In the genomic region with DNA sequence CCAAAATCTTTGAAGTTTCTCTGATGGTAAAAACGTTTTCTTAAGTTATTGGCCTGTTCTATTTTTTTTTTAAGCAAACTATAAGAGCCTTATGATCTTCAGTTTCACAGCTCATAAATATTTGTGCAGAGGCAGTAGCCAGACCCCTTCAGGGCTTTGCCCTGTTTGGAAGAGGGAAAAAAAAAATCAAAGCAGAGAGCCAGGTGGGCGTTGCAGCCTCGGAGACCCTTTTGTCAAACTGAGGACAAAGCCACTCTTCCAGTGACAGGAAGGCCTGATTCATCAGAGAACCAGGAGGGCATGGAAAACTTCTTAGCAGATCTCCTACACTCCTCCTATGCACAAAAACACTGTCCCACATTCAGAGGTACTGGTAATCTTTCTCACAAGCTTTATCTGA, we compare ENCODE assay signal across 18 mouse cellular contexts.
A peak's percentile ranks its signal among the peaks of the same experiment; 100 is the strongest.
DNase-seq lines count a peak whose midpoint lies in the region; ATAC-seq lines count a peak whose summit lies in the region.
"Had no signal": no experiment of that assay in that cellular context is flagged by ENCODE, and none has a peak within 500 bp of the region (broad histone marks: within the 10 kb centered on the region; RNA-seq: fewer than 3 reads in every experiment).

No protein-coding gene starts in this region.

- peaks cover 71% of the 10 kb centered on the region for H3K27me3 ChIP-seq in midbrain, embryonic 10.5 days (ENCODE audit: low read depth, poor library complexity, severe bottlenecking)
- no peaks in the 10 kb centered on the region for H3K27me3 ChIP-seq in midbrain, embryonic 14.5 days (ENCODE audit: control insufficient read depth, insufficient read depth, low read length)
- H3K27me3 ChIP-seq in embryonic facial prominence, embryonic 15.5 days: no peaks in the 10 kb centered on the region
- H3K27me3 ChIP-seq in limb, embryonic 12.5 days: no peaks in the 10 kb centered on the region

- WGBS in midbrain, embryonic 10.5 days: 6% methylated on average over 3 of the region's 3 CpGs
- 3% methylated on average over 3 of the region's 3 CpGs for WGBS in midbrain, embryonic 14.5 days
- WGBS in embryonic facial prominence, embryonic 15.5 days: 3% methylated on average over 3 of the region's 3 CpGs
- under 1% methylated on average over 3 of the region's 3 CpGs for WGBS in limb, embryonic 12.5 days

- H3K9me3 ChIP-seq in midbrain, embryonic 10.5 days (replicated peaks): no peaks in the 10 kb centered on the region
- no peaks in the 10 kb centered on the region for H3K9me3 ChIP-seq in midbrain, embryonic 14.5 days (ENCODE audit: control insufficient read depth, low read length)
- no peaks in the 10 kb centered on the region for H3K9me3 ChIP-seq in embryonic facial prominence, embryonic 15.5 days (replicated peaks)
- H3K9me3 ChIP-seq in limb, embryonic 12.5 days: no peaks in the 10 kb centered on the region
- H3K9me3 ChIP-seq: heart, embryonic 13.5 days had no signal

- H3K9ac ChIP-seq in midbrain, embryonic 14.5 days (replicated peaks; ENCODE audit: low read length): no peak overlapping the region
- no peak overlapping the region for H3K9ac ChIP-seq in embryonic facial prominence, embryonic 15.5 days
- H3K9ac ChIP-seq in limb, embryonic 12.5 days (replicated peaks): no peak overlapping the region
- H3K9ac ChIP-seq: heart, embryonic 13.5 days had no signal

- no peaks in the 10 kb centered on the region for H3K36me3 ChIP-seq in midbrain, embryonic 10.5 days
- no peaks in the 10 kb centered on the region for H3K36me3 ChIP-seq in midbrain, embryonic 14.5 days (ENCODE audit: control insufficient read depth, insufficient read depth, low read length)
- no peaks in the 10 kb centered on the region for H3K36me3 ChIP-seq in embryonic facial prominence, embryonic 15.5 days
- H3K36me3 ChIP-seq in limb, embryonic 12.5 days: no peaks in the 10 kb centered on the region
- H3K36me3 ChIP-seq: heart, embryonic 13.5 days had no signal

- peaks cover 21% of the 10 kb centered on the region for H3K4me1 ChIP-seq in midbrain, embryonic 10.5 days
- H3K4me1 ChIP-seq in midbrain, embryonic 14.5 days (ENCODE audit: control insufficient read depth, insufficient read depth, low read length): peaks cover 6% of the 10 kb centered on the region; the same call in 1 of the 2 replicates
- peaks cover 14% of the 10 kb centered on the region; the same call in 1 of the 2 replicates for H3K4me1 ChIP-seq in embryonic facial prominence, embryonic 15.5 days
- H3K4me1 ChIP-seq in limb, embryonic 12.5 days (replicated peaks): peaks cover 21% of the 10 kb centered on the region
- H3K4me1 ChIP-seq: heart, embryonic 13.5 days had no signal

- peak; percentile 43 for DNase-seq in embryo, embryonic 10.5 days (ENCODE audit: low spot score)
- DNase-seq in embryo, embryonic 11 days: no peak
- DNase-seq in midbrain, embryonic 10.5 days (ENCODE audit: low spot score): peak; percentile 14
- no peak for DNase-seq in midbrain, embryonic 14.5 days
- no peak for DNase-seq in urinary bladder, postnatal 25 days (ENCODE audit: low spot score)
- DNase-seq in retina, embryonic 14.5 days (ENCODE audit: low spot score): no peak
- DNase-seq: adrenal gland, postnatal 25 days; heart, postnatal 4 days; kidney, postnatal 36 days; liver; lung, adult 18-20 months; right cerebral cortex, postnatal 25 days; thymus, postnatal 4 days had no signal

- H3K27ac ChIP-seq in midbrain, embryonic 10.5 days (replicated peaks): peak overlapping the region; percentile 78
- H3K27ac ChIP-seq in midbrain, embryonic 14.5 days (replicated peaks; ENCODE audit: low read depth, low read length): no peak overlapping the region
- H3K27ac ChIP-seq in embryonic facial prominence, embryonic 15.5 days (replicated peaks): peak overlapping the region; percentile 66
- H3K27ac ChIP-seq in limb, embryonic 12.5 days: peak overlapping the region; percentile 85
- H3K27ac ChIP-seq: heart, embryonic 13.5 days had no signal

- no peak overlapping the region for H3K4me3 ChIP-seq in midbrain, embryonic 10.5 days
- H3K4me3 ChIP-seq in midbrain, embryonic 14.5 days (replicated peaks; ENCODE audit: low read depth, low read length): no peak overlapping the region
- no peak overlapping the region for H3K4me3 ChIP-seq in embryonic facial prominence, embryonic 15.5 days (replicated peaks)
- no peak overlapping the region for H3K4me3 ChIP-seq in limb, embryonic 12.5 days (replicated peaks)
- H3K4me3 ChIP-seq: heart, embryonic 13.5 days had no signal

- no peak overlapping the region for H3K4me2 ChIP-seq in midbrain, embryonic 14.5 days (ENCODE audit: low read length)
- H3K4me2 ChIP-seq in embryonic facial prominence, embryonic 15.5 days (replicated peaks): no peak overlapping the region
- no peak overlapping the region for H3K4me2 ChIP-seq in limb, embryonic 12.5 days
- H3K4me2 ChIP-seq: heart, embryonic 13.5 days had no signal

- no peak for ATAC-seq in midbrain, embryonic 14.5 days (ENCODE audit: low FRiP score, low TSS enrichment)
- no peak for ATAC-seq in embryonic facial prominence, embryonic 15.5 days (ENCODE audit: insufficient number of reproducible peaks, low FRiP score, low TSS enrichment, low read depth)
- no peak for ATAC-seq in limb, embryonic 12.5 days (ENCODE audit: insufficient number of reproducible peaks, insufficient read depth, low FRiP score, low TSS enrichment, low read depth)
- ATAC-seq: activated CD4-positive, CD25-positive, alpha-beta regulatory T cell, adult 4 months; intestine, postnatal 0 days had no signal

Comparison
In these comparisons a context has a peak if more than half of its experiments do, and no peak if none do; other contexts are left out.
1. DNase-seq: peak in embryo, embryonic 10.5 days (single experiment) and midbrain, embryonic 10.5 days (single experiment); none in embryo, embryonic 11 days (single experiment), midbrain, embryonic 14.5 days (single experiment), urinary bladder, postnatal 25 days (single experiment) and retina, embryonic 14.5 days (single experiment).